Mouse (Mus musculus): ENCODE measurements at regions not wholly inside any gene's neighbourhood (a gene's known extent, or its start where the extent isn't known, plus 50 kb on each side); places are given as distances from the start of the nearest gene placed in this dataset.
"Not testable (repeated sequence)": the region's sequence is repeated elsewhere in the genome, so short reads cannot be mapped to it uniquely, and the experiment has no call there.

- TF ChIP-seq POLR2A (IDR thresholded peaks at IDR 0.05; ENCODE audit: control insufficient read depth, extremely low read depth, insufficient read depth, low read length, poor library complexity); CTCF (IDR thresholded peaks at IDR 0.05; ENCODE audit: borderline replicate concordance, control insufficient read depth, extremely low read depth, insufficient read depth, low read length, poor library complexity): not testable (repeated sequence)
Observed at GRCm38 (mm10) chr2:166511477-166511876, 202.2 kb downstream of the Prex1 start.

Measured in thymus, adult 2 months (tissue).